In genomic region chr8:84963952-84964351, GRCm38 (mm10) we compare ENCODE assay signal across 29 mouse cellular contexts. TPM values are rescaled to one million over a fixed set of nuclear protein-coding genes. Genes with fewer than 3 reads are reported as not detected.
DNase-seq lines count a peak whose midpoint lies in the region; ATAC-seq and TF ChIP-seq lines count a peak whose summit lies in the region.
"Had no signal": no experiment of that assay in that cellular context is flagged by ENCODE, and none has a peak within 500 bp of the region (broad histone marks: within the 10 kb centered on the region; RNA-seq: fewer than 3 reads in every experiment).

No protein-coding gene starts in this region.

- no peak for TF ChIP-seq POLR2A in CH12.LX (IDR thresholded peaks at IDR 0.05; ENCODE audit: low read depth, low read length)

- H3K4me2 ChIP-seq in CH12.LX (ENCODE audit: insufficient read depth, low read depth, poor library complexity, severe bottlenecking) = no peak overlapping the region
- peak overlapping the region; percentile 84 for H3K4me2 ChIP-seq in liver, embryonic 16.5 days (ENCODE audit: low read depth, low read length)
- H3K4me2 ChIP-seq: limb, embryonic 15.5 days; midbrain, embryonic 13.5 days; neural tube, embryonic 15.5 days had no signal

- no peak; the same call in 1 of the 2 replicates for TF ChIP-seq RAD21 in CH12.LX (IDR thresholded peaks at IDR 0.05; ENCODE audit: low read depth, low read length)

- H3K79me2 ChIP-seq in CH12.LX (replicated peaks; ENCODE audit: control insufficient read depth, extremely low read depth, insufficient read depth, poor library complexity, severe bottlenecking) = peaks cover 3% of the 10 kb centered on the region

- TF ChIP-seq EP300 in CH12.LX (IDR thresholded peaks at IDR 0.05; ENCODE audit: low read length) = no peak

- dilution Hi-C loops in CH12.LX (cut with MboI; ENCODE audit: extremely low pct_ligation_motif_present, extremely low pct_unique_long_range_greater_than_20kb, low sequenced_read_pairs) = no loop called here

- H3K27ac ChIP-seq in layer of hippocampus, adult 2 months = no peak overlapping the region
- H3K27ac ChIP-seq in CH12.LX (ENCODE audit: insufficient read depth, low read depth) = no peak overlapping the region
- no peak overlapping the region for H3K27ac ChIP-seq in liver, embryonic 16.5 days (ENCODE audit: low read length)
- H3K27ac ChIP-seq: limb, embryonic 15.5 days; midbrain, embryonic 13.5 days; neural tube, embryonic 15.5 days had no signal

- 71% methylated on average over 4 of the region's 4 CpGs for WGBS in liver, embryonic 16.5 days (ENCODE audit: insufficient replicate concordance)

- peaks cover 2% of the 10 kb centered on the region; the same call in 1 of the 2 replicates for H3K9me3 ChIP-seq in erythroblast, embryonic 14.5 days (ENCODE audit: control insufficient read depth, low read length)
- no peaks in the 10 kb centered on the region for H3K9me3 ChIP-seq in CH12.LX (replicated peaks; ENCODE audit: low read length)
- H3K9me3 ChIP-seq in liver, embryonic 16.5 days (replicated peaks; ENCODE audit: control insufficient read depth, low read length) = no peaks in the 10 kb centered on the region
- H3K9me3 ChIP-seq: limb, embryonic 15.5 days; midbrain, embryonic 13.5 days; neural tube, embryonic 15.5 days had no signal

- TF ChIP-seq CTCF in layer of hippocampus, adult 2 months (conservative IDR thresholded peaks at IDR 0.05) = peak; percentile 38
- peak; percentile 10 to 50; a peak in 2 of 4 replicates for TF ChIP-seq CTCF in CH12.LX (conservative IDR thresholded peaks at IDR 0.05 in 1 of 2, IDR thresholded peaks at IDR 0.05 in 1 of 2; ENCODE audit: low read depth in 2 of 2, low read length in 2 of 2)

- peaks cover 62% of the 10 kb centered on the region for H3K4me1 ChIP-seq in erythroblast, embryonic 14.5 days (ENCODE audit: control insufficient read depth)
- peaks cover 12 to 39% of the 10 kb centered on the region in 2 experiments for H3K4me1 ChIP-seq in CH12.LX (ENCODE audit: control insufficient read depth in 1 of 2, insufficient read depth in 2 of 2)
- peaks cover 31% of the 10 kb centered on the region for H3K4me1 ChIP-seq in liver, embryonic 16.5 days (ENCODE audit: control insufficient read depth, low read depth, low read length)

- H3K9ac ChIP-seq in CH12.LX (ENCODE audit: insufficient read depth, low read depth) = no peak overlapping the region
- H3K9ac ChIP-seq in liver, embryonic 16.5 days (ENCODE audit: low read depth, low read length) = no peak overlapping the region
- H3K9ac ChIP-seq: limb, embryonic 15.5 days; midbrain, embryonic 13.5 days; neural tube, embryonic 15.5 days had no signal

- peaks cover 66% of the 10 kb centered on the region for H3K36me3 ChIP-seq in erythroblast, embryonic 14.5 days (ENCODE audit: control insufficient read depth)
- peaks cover 24 to 47% of the 10 kb centered on the region in 2 experiments for H3K36me3 ChIP-seq in CH12.LX (replicated peaks in 1 of 2; ENCODE audit: control insufficient read depth in 1 of 2, insufficient read depth in 1 of 2, low read length in 1 of 2)
- H3K36me3 ChIP-seq in liver, embryonic 16.5 days (ENCODE audit: control insufficient read depth, insufficient read depth) = peaks cover 20% of the 10 kb centered on the region

- no peak for DNase-seq in layer of hippocampus, adult 2 months (ENCODE audit: low spot score in 2 of 2)
- no peak for DNase-seq in layer of hippocampus, postnatal 25 days (ENCODE audit: extremely low spot score in 1 of 2, low spot score in 1 of 2)
- DNase-seq in CH12.LX (ENCODE audit: extremely low read depth) = no peak
- no peak for DNase-seq in kidney, adult 18-20 months
- no peak for DNase-seq in cerebellum, postnatal 4 days (ENCODE audit: low spot score in 2 of 2)
- DNase-seq: adrenal gland, postnatal 25 days; B cell, adult 2 months; cerebellum, adult 11 months; cerebellum, postnatal 14 days; gastrocnemius, postnatal 14 days; heart, adult 18-20 months; heart, postnatal 36 days; kidney, adult 9 months; layer of hippocampus, postnatal 36 days; lung, postnatal 14 days; right cerebral cortex, postnatal 14 days; spleen, adult 18-20 months; thymus, adult 18-20 months; thymus, postnatal 4 days had no signal

- in situ Hi-C loops in CH12.LX (cut with MboI; ENCODE audit: low pct_ligation_motif_present, low pct_unique_long_range_greater_than_20kb, low sequenced_read_pairs) = no loop called here

- ATAC-seq in erythroblast, adult 5-6 weeks (replicated peaks; ENCODE audit: low FRiP score, poor library complexity, severe bottlenecking) = no peak
- ATAC-seq in liver, embryonic 16.5 days (ENCODE audit: low read depth) = no peak
- ATAC-seq: forebrain, embryonic 14.5 days; midbrain, embryonic 13.5 days had no signal

- peak overlapping the region; percentile 89 for H3K4me3 ChIP-seq in erythroblast, embryonic 14.5 days (replicated peaks)
- no peak overlapping the region for H3K4me3 ChIP-seq in layer of hippocampus, adult 2 months
- H3K4me3 ChIP-seq in CH12.LX (replicated peaks in 1 of 3; ENCODE audit: low read depth in 2 of 3, low read length in 2 of 3, poor library complexity in 1 of 3) = no peak overlapping the region
- peak overlapping the region; percentile 79; the same call in 1 of the 2 replicates for H3K4me3 ChIP-seq in liver, embryonic 16.5 days (ENCODE audit: low read depth, low read length)
- H3K4me3 ChIP-seq: limb, embryonic 15.5 days; midbrain, embryonic 13.5 days; neural tube, embryonic 15.5 days had no signal

- H3K27me3 ChIP-seq in erythroblast, embryonic 14.5 days (ENCODE audit: control insufficient read depth) = no peaks in the 10 kb centered on the region
- no peaks in the 10 kb centered on the region for H3K27me3 ChIP-seq in CH12.LX (replicated peaks)
- H3K27me3 ChIP-seq in liver, embryonic 16.5 days (ENCODE audit: control insufficient read depth, insufficient read depth, low read depth, low read length) = no peaks in the 10 kb centered on the region
- H3K27me3 ChIP-seq: limb, embryonic 15.5 days; midbrain, embryonic 13.5 days; neural tube, embryonic 15.5 days had no signal

TF ChIP-seq in CH12.LX, 34 proteins besides CTCF, POLR2A, EP300 and RAD21:
- TF ChIP-seq MYC (IDR thresholded peaks at IDR 0.05; ENCODE audit: low read depth, low read length) (peak; percentile 54; the same call in 1 of the 2 replicates), JUN (IDR thresholded peaks at IDR 0.05; ENCODE audit: insufficient read depth, low read depth, low read length) (no peak), TBP (conservative IDR thresholded peaks at IDR 0.05; ENCODE audit: low read depth, low read length) (no peak)

RNA-seq across cellular contexts. Expression of gene Gm49661, which starts 5.3 kb away (rescaled TPM):
- polyA plus RNA-seq in erythroblast, embryonic 14.5 days (2012) = not detected in 2 replicates
- not detected in 2 replicates for total RNA-seq in erythroblast, adult 5-6 weeks (2015; ENCODE audit: low replicate concordance)
- not detected in 2 replicates for total RNA-seq in erythroblast, adult 5-6 weeks (2017; ENCODE audit: low replicate concordance)
- not detected for total RNA-seq in layer of hippocampus, adult 2 months (2021)
- total RNA-seq in layer of hippocampus, postnatal 25 days (2021) = not detected
- 1.8 and 3.1 TPM in 2 replicates for total RNA-seq in CH12.LX (2012; rRNA removed)
- total RNA-seq in CH12.LX (2014; rRNA removed) = not detected in 2 replicates
- not detected in 2 replicates for polyA plus RNA-seq in CH12.LX (2012; ENCODE audit: insufficient read length, low read depth)
- 0.45 and 1.4 TPM in 2 replicates for polyA plus RNA-seq in liver, embryonic 16.5 days (2015; fragmentation: Nextera tagmentation; extraction: Ambion mirVana)
- total RNA-seq: gastrocnemius, postnatal 14 days; layer of hippocampus, postnatal 36 days had no signal
- polyA plus RNA-seq: forebrain, embryonic 14.5 days; heart, embryonic 14.5 days; limb, embryonic 15.5 days; midbrain, embryonic 13.5 days; neural tube, embryonic 15.5 days; stomach, embryonic 14.5 days had no signal

RNA-seq across cellular contexts. Expression of gene Prdx2, which starts 5.4 kb away (rescaled TPM):
- polyA plus RNA-seq in erythroblast, embryonic 14.5 days (2012) = 111 and 222 TPM in 2 replicates
- 1,192 and 1,430 TPM in 2 replicates for total RNA-seq in erythroblast, adult 5-6 weeks (2015; ENCODE audit: low replicate concordance)
- 2,193 and 2,235 TPM in 2 replicates for total RNA-seq in erythroblast, adult 5-6 weeks (2017; ENCODE audit: low replicate concordance)
- 100 to 1,000 TPM; 323 to 345 TPM for total RNA-seq in layer of hippocampus, adult 2 months (2021)
- 100 to 1,000 TPM; 335 to 353 TPM for total RNA-seq in layer of hippocampus, postnatal 25 days (2021)
- total RNA-seq in CH12.LX (2012; rRNA removed) (218 and 231 TPM in 2 replicates), CH12.LX (2014; rRNA removed) (231 and 232 TPM in 2 replicates)
- polyA plus RNA-seq in CH12.LX (2012; ENCODE audit: insufficient read length, low read depth) = 158 and 159 TPM in 2 replicates
- 1,724 and 1,773 TPM in 2 replicates for polyA plus RNA-seq in liver, embryonic 16.5 days (2015; fragmentation: Nextera tagmentation; extraction: Ambion mirVana)

RNA-seq across cellular contexts. Expression of gene Rnaseh2a, which starts 5.6 kb away (rescaled TPM):
- polyA plus RNA-seq in erythroblast, embryonic 14.5 days (2012) = 162 and 179 TPM in 2 replicates
- 31.8 and 67.2 TPM in 2 replicates for total RNA-seq in erythroblast, adult 5-6 weeks (2015; ENCODE audit: low replicate concordance)
- total RNA-seq in erythroblast, adult 5-6 weeks (2017; ENCODE audit: low replicate concordance) = 37.4 and 37.9 TPM in 2 replicates
- total RNA-seq in layer of hippocampus, adult 2 months (2021) = 10 to 100 TPM; 43.0 to 46.9 TPM
- 10 to 100 TPM; 37.1 to 41.5 TPM for total RNA-seq in layer of hippocampus, postnatal 25 days (2021)
- total RNA-seq in CH12.LX (2012; rRNA removed) (104 and 115 TPM in 2 replicates), CH12.LX (2014; rRNA removed) (71.6 and 76.2 TPM in 2 replicates)
- 83.1 and 88.1 TPM in 2 replicates for polyA plus RNA-seq in CH12.LX (2012; ENCODE audit: insufficient read length, low read depth)
- polyA plus RNA-seq in liver, embryonic 16.5 days (2015; fragmentation: Nextera tagmentation; extraction: Ambion mirVana) = 91.6 and 98.1 TPM in 2 replicates

RNA-seq across cellular contexts. Expression of gene Junb, which starts 14.6 kb away (rescaled TPM):
- polyA plus RNA-seq in erythroblast, embryonic 14.5 days (2012) = 9.6 and 10.3 TPM in 2 replicates
- total RNA-seq in erythroblast, adult 5-6 weeks (2015; ENCODE audit: low replicate concordance) = 6.1 and 6.7 TPM in 2 replicates
- 15.5 and 16.1 TPM in 2 replicates for total RNA-seq in erythroblast, adult 5-6 weeks (2017; ENCODE audit: low replicate concordance)
- 10 to 100 TPM; 57.7 to 63.0 TPM for total RNA-seq in layer of hippocampus, adult 2 months (2021)
- 10 to 100 TPM; 67.9 to 68.8 TPM for total RNA-seq in layer of hippocampus, postnatal 25 days (2021)
- total RNA-seq in CH12.LX (2012; rRNA removed) (226 and 342 TPM in 2 replicates), CH12.LX (2014; rRNA removed) (175 and 217 TPM in 2 replicates)
- 63.4 and 66.4 TPM in 2 replicates for polyA plus RNA-seq in CH12.LX (2012; ENCODE audit: insufficient read length, low read depth)
- polyA plus RNA-seq in liver, embryonic 16.5 days (2015; fragmentation: Nextera tagmentation; extraction: Ambion mirVana) = 10.6 and 16.5 TPM in 2 replicates

RNA-seq across cellular contexts. Expression of gene Rtbdn, which starts 17.2 kb away (rescaled TPM):
- polyA plus RNA-seq in erythroblast, embryonic 14.5 days (2012) = not detected in 2 replicates
- total RNA-seq in erythroblast, adult 5-6 weeks (2015; ENCODE audit: low replicate concordance) = not detected in 2 replicates
- total RNA-seq in erythroblast, adult 5-6 weeks (2017; ENCODE audit: low replicate concordance) = not detected in 2 replicates
- total RNA-seq in layer of hippocampus, adult 2 months (2021) = 1 to 10 TPM; 1.1 TPM
- total RNA-seq in layer of hippocampus, postnatal 25 days (2021) = 1 to 10 TPM in 1 of 2 experiments, under 1 TPM in 1; 0.47 to 1.3 TPM
- total RNA-seq in CH12.LX (2012; rRNA removed) = 0.17 and 0.21 TPM in 2 replicates
- total RNA-seq in CH12.LX (2014; rRNA removed) = not detected in 2 replicates
- 0.93 and 1.8 TPM in 2 replicates for polyA plus RNA-seq in CH12.LX (2012; ENCODE audit: insufficient read length, low read depth)
- 0.20 and 0.44 TPM in 2 replicates for polyA plus RNA-seq in liver, embryonic 16.5 days (2015; fragmentation: Nextera tagmentation; extraction: Ambion mirVana)
- total RNA-seq: adrenal gland, postnatal 25 days; gastrocnemius, postnatal 14 days; heart, adult 18-20 months; heart, postnatal 36 days; megakaryocyte, adult 5-6 weeks had no signal

Comparison
In these comparisons a context has a peak if more than half of its experiments do, and no peak if none do; other contexts are left out.
1. H3K4me3 ChIP-seq: peak in erythroblast, embryonic 14.5 days (single experiment) and liver, embryonic 16.5 days (single experiment); none in layer of hippocampus, adult 2 months (single experiment) and CH12.LX (0 of 3).